Mouse (Mus musculus) left cerebral cortex, adult 9 months (tissue): ENCODE results near the gene Shpk.
A peak's percentile ranks its signal among the peaks of the same experiment; 100 is the strongest.

Experiments used
- DNase-seq, 2 experiments: peaks; one replicate each; pipeline ENCODE4 v3.0.0; 2022; ENCODE audit warnings: low spot score in 2 of 2

The Shpk gene

DNA sequence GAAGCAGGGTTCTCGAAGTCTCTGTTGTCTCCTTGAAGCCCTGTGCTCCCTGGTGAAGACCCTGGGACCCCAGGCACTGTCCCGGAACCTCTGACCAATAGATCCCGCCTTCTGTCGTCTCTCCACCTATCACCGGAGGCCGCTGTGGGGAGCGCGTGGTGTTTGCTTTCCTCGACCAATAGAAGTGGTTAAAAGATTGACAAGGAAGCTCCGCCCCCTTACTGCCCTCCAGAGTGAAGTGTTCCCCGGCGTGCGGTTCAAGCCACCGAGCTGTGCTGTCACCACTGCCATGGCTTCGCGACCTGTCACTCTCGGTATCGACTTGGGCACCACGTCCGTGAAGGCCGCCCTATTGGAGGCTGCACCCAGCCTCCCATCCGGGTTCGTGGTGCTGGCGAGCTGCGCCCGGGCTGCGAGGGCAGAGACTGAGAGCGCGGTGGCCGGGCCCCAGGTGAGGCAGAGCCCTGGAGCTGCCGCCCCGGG, at the start of gene Shpk:
TSS of gene Shpk (plus strand) at position 231 of the 483 bp plus-strand sequence.
- DNase-seq, result peak; percentile 93 to 98

DNA sequence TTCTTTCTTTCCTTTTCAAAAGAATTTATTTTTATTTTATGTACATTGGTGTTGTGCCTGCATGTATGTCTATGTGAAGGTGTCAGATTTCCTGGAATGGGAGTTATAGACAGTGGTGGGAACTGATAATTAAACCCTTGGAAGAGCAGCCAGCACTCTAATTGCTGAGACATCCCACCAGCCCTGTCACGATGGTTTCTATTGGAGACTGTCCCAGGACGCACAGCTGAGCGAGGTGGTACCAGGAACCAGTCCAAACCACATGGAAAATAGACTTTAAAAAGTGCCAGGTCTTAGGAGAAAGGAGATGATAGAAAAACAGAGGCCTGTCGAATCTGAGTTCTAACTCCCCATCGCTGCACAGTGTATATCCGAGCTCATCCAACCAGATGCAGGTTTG, 44.2 kb upstream of the Shpk start:
- DNase-seq, result no peak

DNA sequence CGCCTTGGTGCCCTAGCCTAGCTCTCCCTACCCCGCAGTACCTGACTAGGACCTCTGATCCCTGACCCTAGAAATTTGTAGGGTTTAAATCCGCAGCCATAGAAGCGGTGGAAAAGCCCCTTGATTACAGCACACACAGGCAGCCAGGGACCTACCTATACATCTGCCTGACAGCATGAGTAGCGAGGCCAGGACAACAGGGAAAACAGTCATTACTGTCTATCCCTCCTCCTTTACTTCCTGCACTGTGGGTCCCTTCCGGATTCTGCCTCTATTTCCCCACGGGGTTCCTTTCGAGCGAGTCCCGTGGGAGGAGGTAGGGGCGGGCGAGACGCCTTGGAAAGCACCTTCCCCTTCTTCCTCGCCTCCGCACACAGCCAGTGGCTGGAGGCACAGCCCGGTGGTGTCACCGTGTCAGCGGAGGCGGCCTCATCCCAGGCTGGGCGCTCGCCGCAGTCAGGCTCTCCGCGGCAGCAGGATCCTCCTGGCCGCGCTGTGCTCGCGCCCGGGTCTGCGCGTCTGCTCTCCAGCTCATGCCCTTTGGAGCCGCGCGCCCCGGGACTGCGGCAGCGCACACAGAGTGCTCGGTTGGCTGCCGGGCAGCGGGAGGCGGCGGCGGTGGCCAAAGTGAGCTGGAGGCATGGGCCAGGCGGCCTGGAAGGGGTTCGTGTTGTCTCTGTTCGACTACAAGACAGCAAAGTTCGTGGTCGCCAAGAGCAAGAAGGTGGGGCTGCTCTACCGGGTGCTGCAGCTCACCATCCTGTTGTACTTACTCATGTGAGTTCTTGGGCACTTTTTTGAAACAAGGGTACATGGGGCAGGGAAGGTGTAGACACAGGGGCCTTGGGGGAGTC, 39.1 kb upstream of the Shpk start, which contains the start of gene P2rx5:
TSS of gene P2rx5 (plus strand) at position 465 of the 854 bp plus-strand sequence.
- DNase-seq, result no peak

DNA sequence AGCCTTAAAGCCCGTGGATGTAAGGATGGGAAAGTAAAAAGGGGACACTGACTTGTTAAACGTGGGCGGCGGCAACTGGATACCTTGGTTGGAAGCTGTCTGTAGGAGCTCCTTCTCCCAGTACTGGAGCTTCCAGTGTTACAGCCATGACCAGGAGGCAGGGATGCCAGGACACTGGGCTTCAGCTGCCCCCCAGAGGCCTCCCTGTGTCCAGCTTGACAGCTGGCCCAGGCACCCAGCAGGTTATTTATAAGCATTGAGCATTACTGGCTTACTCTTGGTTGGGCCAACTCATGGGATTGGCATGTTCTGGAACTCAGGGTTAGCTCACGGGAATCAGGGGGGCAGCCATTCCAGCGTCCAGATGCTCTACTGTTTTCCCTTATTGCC, 38.5 kb upstream of the Shpk start:
- DNase-seq, result no peak

DNA sequence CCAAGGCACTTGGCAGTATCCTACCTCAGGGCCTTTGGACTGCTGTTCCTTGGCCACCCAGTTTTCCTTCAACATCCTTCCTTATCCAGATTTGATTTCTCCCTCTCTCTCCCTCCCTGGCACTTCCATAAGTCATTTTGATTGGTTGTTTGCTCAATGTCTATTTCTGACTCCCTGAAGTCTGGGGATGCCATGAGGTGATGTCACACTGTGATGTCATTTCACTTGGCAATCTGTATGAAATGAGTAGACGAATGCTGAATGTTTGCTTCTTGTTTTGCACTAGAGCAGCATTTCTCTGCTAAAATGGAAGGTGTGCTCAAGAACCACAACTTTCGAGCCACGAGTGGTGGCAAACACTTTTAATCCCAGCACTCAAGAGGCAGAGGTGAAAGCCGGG, 37.6 kb upstream of the Shpk start:
- DNase-seq, result no peak

DNA sequence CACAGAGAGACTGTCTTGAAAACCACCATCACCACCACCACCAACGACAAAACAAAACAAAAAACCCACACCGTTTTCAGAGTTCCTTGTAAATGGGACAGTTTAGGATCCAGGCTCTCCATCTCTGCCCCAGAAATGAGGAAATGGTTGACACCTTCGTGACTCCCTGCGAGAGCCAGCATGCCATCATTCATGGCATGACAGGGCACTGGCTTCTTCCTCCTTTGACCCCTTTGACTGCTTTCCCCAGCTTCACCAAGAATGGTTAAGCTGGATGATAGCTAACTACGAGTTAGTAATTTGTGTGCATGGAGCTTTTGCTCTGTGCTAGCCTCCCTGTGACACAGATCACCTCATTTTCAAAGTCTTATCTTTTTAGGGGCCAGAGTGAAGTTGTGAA, 37.0 kb upstream of the Shpk start:
- DNase-seq, result no peak

DNA sequence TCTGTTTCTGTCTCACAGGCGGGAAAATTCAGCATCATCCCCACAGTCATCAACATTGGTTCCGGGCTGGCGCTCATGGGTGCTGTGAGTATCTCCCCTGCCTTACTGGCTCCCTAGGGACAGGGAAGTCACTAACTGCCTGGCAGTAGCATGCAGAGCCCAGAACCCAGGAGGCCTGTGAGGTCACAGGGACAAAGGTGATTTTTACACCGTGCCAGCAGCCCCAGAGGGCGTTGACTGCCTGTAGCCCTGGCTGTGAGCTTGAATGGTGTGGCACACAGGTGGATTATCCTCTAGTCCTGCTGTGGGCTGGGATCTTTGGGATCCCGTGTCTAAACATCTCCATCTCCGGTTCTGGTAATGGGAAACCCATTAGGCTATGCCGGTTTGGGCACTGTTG, 31.2 kb upstream of the Shpk start:
- no peak for DNase-seq

DNA sequence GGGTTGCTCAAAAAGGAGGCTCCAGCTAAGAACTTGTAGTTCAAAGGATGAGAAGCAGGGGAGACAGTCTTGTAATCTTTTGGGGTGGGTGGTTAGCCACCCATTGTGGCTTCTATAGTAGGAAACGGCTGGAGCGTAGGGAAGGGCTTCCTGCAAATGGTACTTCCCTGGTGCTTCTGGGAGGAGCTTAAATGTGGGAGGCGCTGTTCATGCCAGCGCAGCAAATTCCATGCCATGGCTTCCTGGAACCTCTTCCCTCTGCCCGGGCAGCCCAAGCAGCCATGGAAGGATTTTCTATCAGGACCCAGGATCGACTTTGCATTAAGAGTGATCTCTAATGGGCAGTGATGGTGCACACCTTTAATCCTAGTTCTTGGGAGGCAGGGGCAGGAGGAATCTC, 30.7 kb upstream of the Shpk start:
- no peak for DNase-seq

DNA sequence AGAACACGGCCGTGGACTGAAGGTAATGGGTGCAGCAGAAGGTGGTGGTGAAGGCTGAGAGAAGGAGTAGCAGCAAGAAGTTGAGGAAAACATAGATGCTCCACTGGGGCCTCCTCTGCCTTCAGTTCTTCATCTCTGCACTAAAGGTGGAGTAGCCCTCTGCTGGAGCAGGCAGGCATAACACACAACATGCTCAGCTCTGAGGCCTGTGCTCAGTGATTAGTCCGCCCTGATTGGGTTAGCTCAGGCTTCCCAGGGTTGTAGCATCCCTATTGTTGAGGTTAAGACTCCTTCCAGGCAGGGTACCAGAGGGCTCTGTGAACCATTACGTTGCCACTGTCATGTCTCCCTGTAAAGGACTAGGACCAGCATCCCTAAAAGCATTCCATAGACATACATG, 30.0 kb upstream of the Shpk start:
- peak in 1 of 2 experiments; percentile 75 for DNase-seq

DNA sequence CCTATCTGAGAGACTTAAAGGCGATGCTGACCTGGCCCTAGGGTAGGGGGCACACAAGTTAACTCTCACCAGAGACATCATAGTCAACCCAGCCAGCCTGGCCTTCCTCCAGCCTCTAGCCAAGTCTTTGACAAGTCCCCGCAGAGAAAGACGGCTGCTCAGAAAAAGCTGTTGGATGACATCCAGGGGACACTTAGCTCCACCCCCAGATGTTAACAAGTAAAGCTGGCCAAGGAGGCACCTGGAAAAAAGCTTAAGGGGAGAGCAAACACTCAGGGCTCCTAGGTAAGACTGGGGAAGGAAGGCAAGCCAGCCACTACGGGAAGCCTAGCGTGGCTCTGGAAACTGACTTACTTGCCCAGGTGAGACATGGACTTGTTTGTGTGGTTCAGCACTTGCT, 27.1 kb upstream of the Shpk start:
- DNase-seq, result no peak

DNA sequence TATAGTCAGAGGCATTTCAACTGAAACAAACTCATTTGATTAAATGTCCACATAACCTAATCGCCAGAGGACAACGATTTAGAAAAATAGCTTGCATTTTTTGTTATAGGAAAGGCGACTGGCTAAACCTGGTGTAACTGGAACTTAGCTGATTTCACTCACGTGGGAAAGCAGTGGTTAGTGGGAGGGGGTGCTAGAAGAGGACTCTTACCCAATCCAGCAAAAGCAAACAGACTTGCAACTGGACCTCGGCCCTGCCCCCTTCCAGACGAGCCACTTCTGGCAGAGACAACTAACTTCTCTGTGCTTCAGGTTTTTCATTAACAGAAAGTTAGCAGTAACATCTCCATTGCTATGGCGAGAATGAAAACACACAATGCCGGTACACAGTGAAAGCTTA, 23.6 kb upstream of the Shpk start:
- DNase-seq, result no peak

DNA sequence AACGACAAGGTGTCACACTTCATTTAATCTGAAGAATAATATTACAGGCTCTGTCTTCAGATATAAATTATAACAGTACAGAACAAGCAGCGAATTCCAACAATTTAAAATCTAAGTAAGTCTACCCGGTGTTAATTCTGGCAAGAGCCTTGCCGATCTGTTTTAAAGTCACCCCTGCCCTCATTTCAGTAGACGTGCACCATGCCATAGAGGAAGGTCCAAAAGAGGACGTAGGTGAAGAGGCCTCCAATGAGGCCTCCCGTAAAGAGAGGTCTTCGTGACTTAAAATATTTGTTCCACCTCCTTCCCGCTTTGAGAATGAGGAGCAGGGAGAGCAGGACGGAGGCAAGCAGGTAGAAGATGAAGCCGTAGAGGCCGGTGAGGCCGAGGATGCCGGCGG, 23.1 kb upstream of the Shpk start:
- DNase-seq, result no peak

DNA sequence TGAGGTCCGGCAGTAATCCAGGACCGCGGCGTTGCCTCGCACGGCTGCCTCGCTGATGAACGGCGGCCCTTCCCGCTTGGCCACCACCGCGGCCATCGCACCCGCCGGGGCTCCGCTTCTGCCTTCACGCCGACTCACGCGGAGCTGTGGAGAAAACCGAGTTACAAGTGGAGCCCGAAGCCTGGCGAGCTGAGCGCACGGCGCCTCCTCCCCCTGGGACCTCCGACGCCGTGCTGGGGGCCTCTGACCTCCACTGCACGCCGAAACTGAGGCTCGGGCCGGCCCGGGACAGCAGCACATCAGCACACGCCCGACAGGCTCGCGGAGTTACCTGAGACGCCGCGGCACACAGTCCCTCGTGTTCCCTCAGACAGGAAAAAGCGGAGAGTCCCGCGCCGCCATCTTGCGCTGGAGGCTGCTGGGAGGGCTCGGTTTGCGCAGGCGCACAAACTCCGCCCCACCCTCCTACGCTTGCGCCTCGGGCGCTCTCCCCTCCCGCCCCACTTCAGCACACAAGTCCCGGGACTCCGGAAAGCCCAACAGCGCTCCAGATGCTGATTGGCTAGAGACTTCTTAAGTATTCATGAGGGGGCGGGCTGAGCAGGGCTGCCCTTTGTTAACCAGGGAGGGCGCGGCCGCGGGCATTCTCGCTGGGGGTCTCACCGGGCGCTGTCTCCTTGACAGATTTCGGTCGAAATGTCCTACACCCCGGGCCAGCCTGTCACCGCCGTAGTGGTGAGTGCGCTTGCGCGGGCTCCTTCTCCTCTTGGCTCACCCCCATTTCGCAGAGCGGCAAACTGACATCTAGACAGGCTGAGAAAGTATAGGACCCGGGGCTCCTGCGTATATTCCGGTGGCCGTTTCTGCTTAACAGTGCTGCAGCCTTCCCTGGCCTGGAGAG, 22.4 kb upstream of the Shpk start, which contains the start of the genes Emc6 and Tax1bp3:
TSS of gene Emc6 (minus strand) at position 430 of the 901 bp plus-strand sequence.
TSS of gene Tax1bp3 (plus strand) at position 476 of the 901 bp plus-strand sequence.
- DNase-seq, result peak; percentile 90 to 94

DNA sequence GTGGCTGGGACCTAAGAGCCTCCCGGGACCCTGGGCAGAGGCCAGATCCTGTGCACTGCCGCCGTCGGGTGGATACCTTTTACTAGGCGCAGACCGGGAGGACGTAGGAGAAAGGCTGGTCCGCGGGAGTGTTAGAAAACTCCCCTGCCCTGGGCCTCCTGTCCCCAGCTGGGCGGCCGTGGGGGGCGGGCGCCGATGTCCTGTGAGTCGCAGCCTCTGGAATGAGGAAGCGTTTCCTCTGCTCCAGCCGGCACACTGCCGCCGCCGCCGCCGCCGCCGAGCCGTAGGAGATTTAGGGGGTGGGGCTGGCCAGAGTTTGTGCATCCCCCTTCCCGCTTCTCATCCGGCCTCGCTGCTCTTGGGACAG, 21.8 kb upstream of the Shpk start:
- no peak for DNase-seq

DNA sequence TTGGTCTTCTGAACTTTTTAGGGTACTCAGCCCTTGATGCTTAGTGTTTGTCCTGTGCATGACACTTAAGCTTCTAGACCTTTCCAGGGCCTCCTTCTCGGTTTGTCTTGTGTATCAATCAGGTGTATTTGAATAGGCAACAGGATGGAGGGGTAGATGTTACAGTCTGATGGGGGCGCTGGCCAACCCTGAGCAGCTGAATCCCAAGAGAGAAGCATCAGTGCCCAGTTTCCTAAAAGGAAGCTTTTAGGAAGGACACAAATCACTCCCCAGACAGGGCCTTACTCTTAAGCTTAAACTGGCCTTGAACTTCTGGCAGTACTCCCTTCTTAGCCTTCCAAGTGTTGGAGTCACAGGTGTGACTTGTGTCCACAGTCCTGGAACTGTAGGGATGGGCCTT, 21.4 kb upstream of the Shpk start:
- DNase-seq, result no peak

DNA sequence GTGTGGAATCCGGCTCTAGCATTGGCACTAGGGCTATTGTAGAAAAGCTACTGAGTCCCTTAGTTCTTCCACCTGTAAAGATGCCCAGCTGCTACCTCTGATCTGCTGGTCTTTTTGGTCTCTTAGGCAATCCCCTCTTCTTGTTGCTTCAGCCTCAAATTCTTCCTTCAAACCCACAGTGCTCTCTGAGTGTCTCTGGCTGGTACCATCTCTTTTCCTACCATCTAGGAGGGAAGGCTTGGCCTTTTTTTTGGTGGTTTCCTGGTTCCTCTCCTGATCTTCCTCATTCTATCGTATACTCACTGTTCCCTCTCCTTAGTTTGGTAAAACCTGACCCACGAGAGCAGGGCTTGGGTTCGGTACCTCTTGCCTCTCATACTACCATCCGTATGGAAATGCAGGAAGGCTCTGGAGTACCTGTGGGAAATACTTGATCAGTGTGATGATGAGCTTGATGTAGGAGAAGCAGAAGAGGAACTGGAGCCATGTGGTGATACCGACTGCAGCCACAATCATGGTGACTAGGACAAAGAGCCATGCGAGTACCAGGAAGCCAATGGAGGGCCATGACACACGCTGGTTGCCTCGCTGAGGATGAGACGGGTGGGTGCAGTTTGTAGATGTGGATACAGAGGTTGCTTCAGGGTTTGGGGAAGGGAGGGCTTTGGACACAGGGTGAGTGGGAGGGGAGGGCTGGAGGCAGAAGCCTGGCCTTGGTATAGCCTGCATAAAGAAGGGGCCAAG, 13.2 kb upstream of the Shpk start:
- DNase-seq, result no peak

DNA sequence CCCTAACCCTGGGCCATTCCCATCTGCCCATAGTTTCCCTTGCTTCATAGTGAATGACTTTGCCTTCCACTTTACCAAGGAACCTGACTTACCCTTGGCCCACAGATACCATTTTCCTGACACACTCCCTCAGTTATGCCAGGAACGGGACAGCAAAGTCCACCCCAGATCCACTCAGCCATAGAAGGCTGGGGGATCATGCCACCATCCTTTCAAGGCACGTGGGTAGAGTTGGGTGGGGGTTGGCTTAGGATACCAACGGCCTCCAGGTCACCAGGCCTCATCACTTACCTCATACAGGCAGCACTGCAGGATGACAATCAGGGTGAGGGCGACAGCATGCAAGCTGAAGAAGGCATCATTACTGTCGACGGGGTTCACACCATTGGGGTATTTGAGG, 12.0 kb upstream of the Shpk start:
- DNase-seq, result no peak

DNA sequence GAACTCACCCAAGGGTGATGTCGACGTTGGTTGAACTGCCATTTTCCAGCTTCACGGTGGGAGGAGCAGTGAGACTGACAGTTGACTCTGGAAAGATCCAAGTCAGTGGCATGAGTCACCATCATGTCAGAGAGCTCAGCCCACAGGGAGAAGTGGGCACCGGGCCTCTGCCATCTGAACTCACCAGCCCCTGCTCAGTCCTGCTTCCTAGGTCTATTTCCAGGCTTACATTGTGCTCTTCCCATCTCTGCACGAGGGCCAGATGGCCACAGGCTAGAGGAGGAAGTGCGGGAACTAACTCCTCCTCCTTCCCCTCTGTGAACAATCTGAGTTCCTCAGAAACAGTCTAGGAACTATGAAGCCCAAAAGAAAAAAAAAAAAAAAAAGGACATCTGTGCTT, 6.2 kb upstream of the Shpk start:
- DNase-seq, result no peak

DNA sequence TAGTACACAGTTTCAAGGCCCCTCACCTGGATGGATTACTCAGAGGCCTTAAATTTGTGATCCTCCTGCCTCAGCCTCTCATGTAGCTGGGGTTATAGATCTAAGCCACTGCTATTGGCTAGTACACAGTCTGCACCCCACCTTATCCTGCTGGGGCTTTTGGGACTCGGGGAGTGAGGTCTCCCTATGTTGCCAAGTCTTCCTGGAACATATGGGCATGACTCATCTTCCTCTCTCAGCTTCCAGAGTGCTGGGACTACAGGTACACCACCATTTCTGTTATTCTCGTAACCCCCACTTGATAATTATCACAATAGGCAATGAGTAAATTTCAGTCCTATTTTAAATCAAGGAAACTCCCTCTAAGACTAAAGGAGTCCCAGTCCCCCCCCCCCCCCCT, 4.8 kb upstream of the Shpk start:
- no peak for DNase-seq

DNA sequence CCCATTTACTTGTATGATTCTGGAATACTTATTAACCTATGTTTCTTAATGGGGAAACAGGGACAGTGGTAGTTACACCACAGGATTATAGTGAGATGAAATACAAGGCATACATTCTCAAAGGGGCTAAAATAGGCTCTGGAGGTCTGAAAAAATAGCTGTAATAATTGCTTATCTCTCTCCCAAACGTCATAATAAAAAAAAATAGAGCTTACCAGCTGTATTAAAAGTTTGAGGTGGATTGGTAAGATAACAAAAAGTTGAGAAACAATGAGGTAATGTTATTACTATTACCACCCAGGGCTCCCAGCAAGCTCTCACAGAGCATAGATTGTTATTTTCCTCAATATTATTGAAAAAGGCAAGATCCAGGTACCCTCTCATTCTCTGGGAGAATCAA, 1.1 kb upstream of the Shpk start:
- DNase-seq, result no peak

DNA sequence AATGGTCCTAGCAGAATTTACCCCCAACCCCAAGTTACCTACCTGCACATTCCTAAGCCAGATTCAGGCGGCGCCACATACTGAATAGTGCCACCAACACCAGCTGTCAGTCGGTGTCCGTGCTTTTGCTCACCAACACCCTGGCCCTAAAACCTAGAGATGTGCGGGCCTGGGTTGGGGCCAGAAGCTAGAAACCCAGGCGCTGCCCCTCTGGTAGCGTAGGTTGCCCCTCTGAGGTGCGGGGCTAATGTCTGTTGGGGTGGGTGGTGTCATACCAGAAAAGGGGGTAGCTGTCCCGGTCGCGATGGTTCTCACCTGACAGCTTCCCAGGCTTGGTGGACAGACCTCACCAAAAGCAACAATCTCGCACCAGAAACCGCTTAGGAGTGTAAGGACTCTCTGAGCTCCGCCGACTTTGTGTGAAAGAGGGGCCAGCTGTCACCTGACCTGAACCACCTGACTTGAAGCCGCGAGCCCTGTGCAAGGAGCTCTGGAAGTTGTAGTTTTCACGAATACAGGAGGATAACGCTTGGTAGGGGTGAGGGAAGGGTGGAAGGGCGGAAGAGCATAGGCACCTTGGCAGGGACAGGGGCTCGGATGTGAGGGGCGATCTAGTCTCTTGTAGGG, 544 bp upstream of the Shpk start, which contains the start of gene Ctns:
TSS of gene Ctns (minus strand) at position 440 of the 627 bp plus-strand sequence.
- peak in 1 of 2 experiments; percentile 85 for DNase-seq
